Mouse (Mus musculus) embryonic fibroblast, embryonic 13.5 days (primary cell): ENCODE data around the gene Sept1. TPM values are rescaled to one million over a fixed set of nuclear protein-coding genes. Genes with fewer than 3 reads are reported as not detected.

ENCODE experiments used
- H3K27ac ChIP-seq: 2 replicates; pipeline ENCODE4 v1.5.1; 2012; ENCODE audit warnings: low read length, control low read depth, inconsistent platforms; ENCODE audit not compliant: insufficient read depth
- H3K4me1 ChIP-seq: 2 replicates; pipeline ENCODE4 v1.6.1; 2011; ENCODE audit warnings: low read length; ENCODE audit not compliant: control insufficient read depth, insufficient read depth
- H3K4me3 ChIP-seq: 2 replicates; pipeline ENCODE4 v1.5.1; 2011; ENCODE audit warnings: mild to moderate bottlenecking, control low read depth, low read length; ENCODE audit not compliant: insufficient read depth
- CTCF ChIP-seq: IDR thresholded peaks from 2 replicates; pipeline ENCODE4 v1.5.1; 2011; ENCODE audit warnings: mild to moderate bottlenecking, control low read depth, low read length, moderate library complexity, borderline replicate concordance; ENCODE audit not compliant: insufficient read depth
- POLR2A ChIP-seq: IDR thresholded peaks from 2 replicates; pipeline ENCODE4 v1.6.1; 2011; ENCODE audit warnings: low read depth, mild to moderate bottlenecking, control low read depth, low read length, moderate library complexity
- polyA plus RNA-seq: library from polyadenylated mRNA; stranded (reverse); fragments of >200 nt; gene quantifications from 2 replicates; pipeline ENCODE4 v1.2.4, GENCODE M21; 2011; ENCODE audit warnings: low read depth; ENCODE audit not compliant: missing spikeins, insufficient read length

The Sept1 gene
- polyA plus RNA-seq, 1 experiment: 4.2 TPM

- no peak for TF ChIP-seq CTCF
- TF ChIP-seq POLR2A: no peak
- Histone ChIP-seq H3K4me1 (no peaks in the 10 kb centered on the region), H3K27ac (no peak overlapping the region), H3K4me3 (no peak overlapping the region)
Observed at GRCm38 (mm10) chr7:127212432-127213250, 20.3 kb downstream of the Sept1 start.

GRCm38 (mm10) chr7:127211014-127211745 lies 21.8 kb downstream of the Sept1 start:
- Histone ChIP-seq H3K4me1 (no peaks in the 10 kb centered on the region), H3K4me3 (no peak overlapping the region), H3K27ac (no peak overlapping the region)
- TF ChIP-seq CTCF (no peak), POLR2A (no peak)

GRCm38 (mm10) chr7:127210266-127210665 lies 22.7 kb downstream of the Sept1 start:
- no peak overlapping the region for H3K4me3 ChIP-seq
- no peak overlapping the region for H3K27ac ChIP-seq
- peaks cover 2% of the 10 kb centered on the region; the same call in 1 of the 2 replicates for H3K4me1 ChIP-seq
- TF ChIP-seq CTCF (no peak), POLR2A (no peak)

DNA sequence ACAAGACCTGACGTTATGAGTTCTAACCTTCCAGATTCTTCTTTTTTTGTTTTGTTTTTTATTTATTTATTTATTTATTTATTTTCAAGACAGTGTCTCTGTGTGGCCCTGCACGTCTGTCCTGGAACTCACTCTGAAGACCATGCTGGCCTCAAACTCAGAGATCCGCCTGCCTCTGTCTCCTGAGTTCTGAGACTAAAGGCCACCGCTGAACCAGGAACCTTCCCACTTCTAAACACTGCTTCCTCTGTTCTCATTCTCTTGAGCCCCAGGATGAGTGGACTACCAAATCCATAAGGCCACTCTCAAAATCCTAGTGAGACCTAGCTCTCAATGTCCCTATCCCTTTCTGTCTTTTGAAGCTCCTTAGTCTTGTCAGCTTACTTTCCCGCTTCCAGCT lies 23.1 kb downstream of the Sept1 start:
- Histone ChIP-seq H3K4me3 (no peak overlapping the region), H3K4me1 (peaks cover 2% of the 10 kb centered on the region; the same call in 1 of the 2 replicates), H3K27ac (no peak overlapping the region; the same call in 1 of the 2 replicates)
- TF ChIP-seq CTCF: no peak
- TF ChIP-seq POLR2A: no peak

DNA sequence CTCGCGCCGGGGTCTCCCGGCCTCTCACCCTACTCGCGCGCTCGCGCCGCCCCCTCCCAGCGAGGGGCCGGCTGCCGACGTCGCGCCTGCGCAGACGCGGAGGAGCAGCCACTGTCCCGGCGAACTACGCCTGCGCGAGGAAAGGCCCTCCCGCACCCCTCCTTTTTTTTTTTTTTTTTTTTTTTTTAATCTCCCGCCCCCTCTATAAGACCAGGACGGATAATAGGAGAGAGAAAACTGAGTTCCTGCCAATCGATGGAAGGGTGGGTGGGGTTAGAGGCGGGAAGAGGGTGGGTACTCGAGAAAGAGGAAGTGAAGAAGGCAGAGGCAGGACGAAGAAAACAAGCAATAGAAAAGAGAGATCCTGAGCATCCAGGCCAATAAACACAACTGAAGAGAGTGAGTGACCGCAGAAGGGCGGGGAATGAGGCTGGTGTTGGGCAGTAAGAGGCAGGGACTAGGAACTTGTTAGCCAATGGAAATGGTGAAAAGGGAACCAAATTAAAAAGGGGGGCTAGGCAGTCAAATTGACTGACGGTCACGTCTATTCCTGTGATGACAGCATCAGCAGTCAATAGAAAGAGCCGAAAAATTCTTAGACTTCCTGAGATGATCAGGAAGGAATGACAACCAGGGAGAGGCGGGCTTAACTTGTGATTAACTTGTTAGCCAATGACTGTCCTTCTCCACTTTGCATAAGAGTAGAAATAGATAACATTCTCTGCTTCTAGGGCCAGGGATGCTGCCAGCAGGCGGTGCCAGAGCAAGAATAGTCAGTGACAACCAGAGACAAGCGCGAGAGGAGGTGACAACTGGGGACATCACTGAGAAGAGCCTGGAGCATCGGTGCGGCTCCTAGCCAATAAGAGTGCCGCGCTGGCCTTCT lies 24.1 kb downstream of the Sept1 start, which contains the start of gene Mylpf:
Gene Mylpf, plus strand, starts transcription at position 338 of the 886 bp plus-strand sequence.
- Histone ChIP-seq H3K27ac (peak within 1 kb of the TSS; percentile 63), H3K4me1 (peaks cover 2% of the 10 kb centered on the region; the same call in 1 of the 2 replicates)
- TF ChIP-seq CTCF: peak; percentile 54; the same call in 1 of the 2 replicates
- TF ChIP-seq POLR2A: peak; percentile 89

DNA sequence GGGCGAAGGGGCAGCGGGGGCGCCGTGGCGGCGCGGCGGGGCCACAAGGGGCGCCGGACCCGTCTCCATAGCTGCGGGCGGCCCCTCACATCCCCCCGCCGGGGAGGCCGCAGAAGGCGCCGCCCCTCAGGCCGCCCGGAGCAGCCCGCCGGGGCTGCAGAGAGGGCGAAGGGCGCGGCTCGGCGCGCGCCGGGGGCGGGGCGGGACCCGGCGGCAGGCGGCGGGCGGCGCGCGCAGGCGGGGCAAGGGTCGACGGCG lies 24.7 kb downstream of the Sept1 start, which contains the start of gene Tbc1d10b:
Gene Tbc1d10b, minus strand, starts transcription at position 174 of the 258 bp plus-strand sequence.
- TF ChIP-seq POLR2A (no peak), CTCF (no peak)
- H3K4me3 ChIP-seq: peak within 1 kb of the TSS; percentile 90
- H3K4me1 ChIP-seq: peaks cover 2% of the 10 kb centered on the region; the same call in 1 of the 2 replicates
- H3K27ac ChIP-seq: peak within 1 kb of the TSS; percentile 63

More for the DNA sequence above, 24.1 kb downstream of the Sept1 start, which contains the start of gene Mylpf:
- peak within 1 kb of the TSS; percentile 90 for H3K4me3 ChIP-seq

- H3K4me1 ChIP-seq: peaks cover 2% of the 10 kb centered on the region; the same call in 1 of the 2 replicates
- H3K4me3 ChIP-seq: peak overlapping the region; percentile 90
- TF ChIP-seq CTCF: no peak
- TF ChIP-seq POLR2A: no peak
- peak overlapping the region; percentile 5; the same call in 1 of the 2 replicates for H3K27ac ChIP-seq
Observed at GRCm38 (mm10) chr7:127207374-127208294, 25.3 kb downstream of the Sept1 start.

GRCm38 (mm10) chr7:127206606-127207005 lies 26.3 kb downstream of the Sept1 start:
- TF ChIP-seq POLR2A: peak; percentile 11; the same call in 1 of the 2 replicates
- TF ChIP-seq CTCF: no peak
- no peak overlapping the region for H3K27ac ChIP-seq
- peaks cover 2% of the 10 kb centered on the region; the same call in 1 of the 2 replicates for H3K4me1 ChIP-seq
- peak overlapping the region; percentile 90 for H3K4me3 ChIP-seq
